Comparison of ENCODE assay signal across 20 mouse cellular contexts in genomic region chr11:106063756-106064155, GRCm38 (mm10).
DNase-seq lines count a peak whose midpoint lies in the region; ATAC-seq lines count a peak whose summit lies in the region.
"Had no signal": no experiment of that assay in that cellular context is flagged by ENCODE, and none has a peak within 500 bp of the region (broad histone marks: within the 10 kb centered on the region; RNA-seq: fewer than 3 reads in every experiment).

No protein-coding gene starts in this region.

- ATAC-seq in frontal cortex, adult (ENCODE audit: low TSS enrichment), result peak; percentile 38
- ATAC-seq: activated CD4-positive, CD25-positive, alpha-beta regulatory T cell, adult 4 months; CD4-positive, CD25-positive, alpha-beta regulatory T cell, adult 4 months; forebrain, embryonic 13.5 days; forebrain, embryonic 15.5 days; forebrain, postnatal 0 days; Patski had no signal

- no peak for DNase-seq in frontal cortex, postnatal 14 days (ENCODE audit: low spot score in 2 of 2)
- peak; percentile 47 for DNase-seq in right cerebral cortex, adult 18-20 months
- DNase-seq in right cerebral cortex, postnatal 36 days (ENCODE audit: low spot score in 2 of 2), result no peak
- no peak for DNase-seq in cerebellum, adult 18-20 months
- DNase-seq: adrenal gland, adult 8-10 months; adrenal gland, postnatal 14 days; adrenal gland, postnatal 36 days; B cell, adult 2 months; cerebellum, adult 11 months; cerebellum, adult 2 months; cerebellum, adult 9-10 months; cerebellum, postnatal 10 days; cerebellum, postnatal 25 days; forebrain, postnatal 0 days had no signal
